Mouse (Mus musculus) hindbrain, embryonic 10.5 days (tissue): ENCODE data around the gene Pphln1. TPM values are rescaled to one million over a fixed set of nuclear protein-coding genes. Genes with fewer than 3 reads are reported as not detected.

Experiments used
- DNase-seq: peaks from one replicate; pipeline ENCODE4 v3.0.0-alpha.2; 2017; ENCODE audit warnings: low spot score
- H3K27ac ChIP-seq: fragments of 300-500 bp; sonication (generic); 2 replicates; pipeline ENCODE4 v1.5.1; 2016; ENCODE audit warnings: mild to moderate bottlenecking, moderate library complexity
- H3K27me3 ChIP-seq: fragments of 300-500 bp; sonication (generic); 2 replicates; pipeline ENCODE4 v1.6.1; 2016; ENCODE audit warnings: mild to moderate bottlenecking; ENCODE audit not compliant: poor library complexity, insufficient read depth, severe bottlenecking
- H3K36me3 ChIP-seq: fragments of 300-500 bp; sonication (generic); 2 replicates; pipeline ENCODE4 v1.6.1; 2016; ENCODE audit warnings: mild to moderate bottlenecking, moderate library complexity
- H3K4me1 ChIP-seq: fragments of 300-500 bp; sonication (generic); replicated peaks from 2 replicates; pipeline ENCODE4 v1.6.1; 2016; ENCODE audit warnings: mild to moderate bottlenecking
- H3K4me3 ChIP-seq: fragments of 300-500 bp; sonication (generic); 2 replicates; pipeline ENCODE4 v1.5.1; 2016; ENCODE audit warnings: mild to moderate bottlenecking, moderate library complexity
- H3K9me3 ChIP-seq: fragments of 300-500 bp; sonication (generic); 2 replicates; pipeline ENCODE4 v1.6.1; 2016; ENCODE audit warnings: mild to moderate bottlenecking, moderate library complexity
- WGBS: fragments of 180-500 bp; shearing (Covaris S2); methylation state at CpG from one replicate; pipeline ENCODE4 v1.1.7; 2016; 5-methylcytosine and 5-hydroxymethylcytosine counted together
- polyA plus RNA-seq: library from polyadenylated mRNA; unstranded; fragments of >200 nt; fragmentation: Nextera tagmentation; extraction: Ambion mirVana; gene quantifications from 2 replicates; pipeline ENCODE4 v1.2.1, GENCODE M21; 2016

The Pphln1 gene
- polyA plus RNA-seq, 1 experiment from 2014 or later, result 86.0 TPM

DNA sequence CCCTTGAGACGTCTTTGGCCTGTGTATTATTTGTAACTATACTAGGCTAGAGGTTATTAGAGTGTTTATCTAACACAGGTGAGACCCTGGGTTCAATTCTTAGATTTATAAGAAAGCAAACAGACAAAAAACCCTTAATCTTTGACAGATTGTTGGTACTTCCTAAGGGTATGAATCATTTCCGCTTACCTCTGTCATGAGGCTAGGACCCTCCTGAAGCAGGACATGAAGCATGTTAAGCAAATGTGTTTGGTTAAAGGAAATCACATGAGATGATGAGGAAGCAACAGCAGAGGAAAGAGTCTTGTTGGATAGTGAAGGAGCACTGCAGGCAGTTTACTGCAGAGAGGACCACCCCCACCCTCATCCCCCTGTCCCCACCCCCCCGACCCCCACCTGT is 87.1 kb downstream of the Pphln1 start:
- WGBS, result 87% methylated on average over 3 of the region's 3 CpGs
- Histone ChIP-seq H3K27me3 (no peaks in the 10 kb centered on the region), H3K4me3 (no peak overlapping the region), H3K36me3 (peaks cover 22% of the 10 kb centered on the region), H3K9me3 (no peaks in the 10 kb centered on the region), H3K27ac (no peak overlapping the region), H3K4me1 (no peaks in the 10 kb centered on the region)
- no peak for DNase-seq

DNA sequence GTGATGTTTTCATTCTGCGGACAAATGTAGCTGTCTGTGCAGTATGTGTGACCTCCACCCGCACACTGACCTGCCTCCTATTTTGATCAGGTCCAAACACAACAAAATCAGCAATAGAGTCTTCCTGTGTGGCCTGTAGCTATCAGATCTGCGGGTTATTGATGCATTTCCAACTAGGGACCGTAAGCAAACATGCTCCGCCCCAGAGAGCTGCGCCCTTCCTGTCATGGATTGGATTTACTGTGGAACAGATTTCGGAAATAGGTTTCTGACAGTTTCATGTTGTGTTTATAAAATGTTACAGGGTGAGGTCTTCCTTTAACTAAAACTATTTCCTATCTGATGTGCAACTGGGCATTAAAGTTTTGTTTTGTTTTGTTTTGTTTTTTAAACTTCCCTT is 87.9 kb downstream of the Pphln1 start:
- no peak for DNase-seq
- no peak overlapping the region for H3K4me3 ChIP-seq
- H3K27ac ChIP-seq, result no peak overlapping the region
- no peaks in the 10 kb centered on the region for H3K27me3 ChIP-seq
- peaks cover 24% of the 10 kb centered on the region for H3K36me3 ChIP-seq
- 89% methylated on average over 7 of the region's 7 CpGs for WGBS
- H3K4me1 ChIP-seq, result no peaks in the 10 kb centered on the region
- H3K9me3 ChIP-seq, result no peaks in the 10 kb centered on the region

GRCm38 (mm10) chr15:93489597-93489996 is 91.4 kb downstream of the Pphln1 start:
- Histone ChIP-seq H3K9me3 (no peaks in the 10 kb centered on the region), H3K27ac (no peak overlapping the region), H3K4me3 (no peak overlapping the region), H3K4me1 (no peaks in the 10 kb centered on the region), H3K27me3 (no peaks in the 10 kb centered on the region), H3K36me3 (peaks cover 46% of the 10 kb centered on the region)
- WGBS, result 84% methylated on average over 4 of the region's 4 CpGs
- DNase-seq, result no peak

- WGBS, result 91% methylated on average over 7 of the region's 7 CpGs
- Histone ChIP-seq H3K27me3 (no peaks in the 10 kb centered on the region), H3K27ac (no peak overlapping the region), H3K36me3 (peaks cover 50% of the 10 kb centered on the region), H3K4me3 (no peak overlapping the region), H3K4me1 (no peaks in the 10 kb centered on the region), H3K9me3 (no peaks in the 10 kb centered on the region)
- DNase-seq, result no peak
Measured at GRCm38 (mm10) chr15:93494700-93495099, 96.5 kb downstream of the Pphln1 start.

DNA sequence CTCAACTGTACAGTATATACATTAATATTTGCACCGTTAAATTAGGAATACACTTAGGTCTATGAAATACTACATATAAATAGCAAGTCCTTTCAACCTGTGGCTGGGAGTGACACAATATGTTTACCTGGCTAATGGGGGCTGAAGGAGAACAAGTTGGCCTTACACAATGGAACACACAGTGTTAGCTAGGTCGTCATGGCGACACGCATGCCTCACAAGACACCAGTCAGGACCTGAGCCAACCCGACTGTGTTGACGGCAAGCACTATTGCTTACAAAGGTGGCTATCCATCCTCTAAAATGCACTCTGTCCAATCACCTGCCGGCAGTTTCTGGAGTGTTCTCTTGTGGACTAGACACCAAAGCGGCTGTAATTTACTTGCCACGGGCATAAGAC is 101.7 kb downstream of the Pphln1 start:
- 87% methylated on average over 9 of the region's 9 CpGs for WGBS
- H3K9me3 ChIP-seq, result no peaks in the 10 kb centered on the region
- H3K36me3 ChIP-seq, result peaks cover 71% of the 10 kb centered on the region
- H3K27ac ChIP-seq, result no peak overlapping the region
- DNase-seq, result no peak
- H3K4me3 ChIP-seq, result no peak overlapping the region
- no peaks in the 10 kb centered on the region for H3K4me1 ChIP-seq
- H3K27me3 ChIP-seq, result no peaks in the 10 kb centered on the region

- Histone ChIP-seq H3K4me1 (no peaks in the 10 kb centered on the region), H3K9me3 (0 out of 2 replicates have a peak, but pooled peaks cover 4% of the 10 kb centered on the region), H3K4me3 (no peak overlapping the region), H3K27me3 (no peaks in the 10 kb centered on the region), H3K36me3 (peaks cover 88% of the 10 kb centered on the region), H3K27ac (no peak overlapping the region)
- WGBS, result 92% methylated on average over 9 of the region's 9 CpGs
- DNase-seq, result no peak
Measured at GRCm38 (mm10) chr15:93502703-93503102, 104.6 kb downstream of the Pphln1 start.

GRCm38 (mm10) chr15:93503201-93503745 is 105.1 kb downstream of the Pphln1 start:
- 94% methylated on average over 35 of the region's 35 CpGs for WGBS
- Histone ChIP-seq H3K4me1 (no peaks in the 10 kb centered on the region), H3K27me3 (no peaks in the 10 kb centered on the region), H3K9me3 (0 out of 2 replicates have a peak, but pooled peaks cover 5% of the 10 kb centered on the region), H3K27ac (no peak overlapping the region), H3K36me3 (peaks cover 91% of the 10 kb centered on the region), H3K4me3 (no peak overlapping the region)
- DNase-seq, result no peak

GRCm38 (mm10) chr15:93504808-93505207 is 106.7 kb downstream of the Pphln1 start:
- Histone ChIP-seq H3K36me3 (peaks cover 88% of the 10 kb centered on the region), H3K4me3 (no peak overlapping the region), H3K27me3 (no peaks in the 10 kb centered on the region), H3K9me3 (0 out of 2 replicates have a peak, but pooled peaks cover 5% of the 10 kb centered on the region), H3K27ac (no peak overlapping the region), H3K4me1 (no peaks in the 10 kb centered on the region)
- DNase-seq, result no peak
- 93% methylated on average over 17 of the region's 17 CpGs for WGBS

DNA sequence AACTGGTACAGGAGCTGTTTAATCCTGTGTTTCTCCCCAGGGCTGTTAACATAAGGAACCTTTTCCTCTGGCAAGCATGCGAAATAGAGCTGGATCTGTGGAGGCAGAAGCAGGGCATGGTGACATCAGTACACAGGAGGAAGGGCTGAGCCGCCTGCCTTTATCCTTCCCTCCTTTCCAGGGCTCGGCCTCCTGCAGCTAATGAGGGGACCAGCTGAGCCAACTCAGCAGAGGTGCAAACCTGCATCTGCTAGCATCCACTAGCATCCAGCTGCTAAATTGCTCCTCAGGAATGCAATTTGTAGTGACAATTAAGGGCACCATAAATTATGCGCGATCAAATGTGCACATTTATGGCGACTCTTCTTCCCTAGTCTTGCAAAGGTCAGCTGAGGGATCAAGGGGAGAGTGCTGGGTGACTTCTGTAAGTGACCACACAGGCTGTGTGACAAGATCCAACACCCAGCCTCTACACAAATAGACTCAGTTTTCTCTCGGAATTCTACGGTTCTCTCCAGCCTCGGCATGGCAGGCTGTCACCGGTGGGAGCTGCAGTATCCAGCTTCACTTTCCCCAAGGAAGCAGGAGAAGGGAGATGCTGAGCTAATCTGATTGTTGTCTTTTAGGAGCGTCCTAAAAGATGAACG is 112.7 kb downstream of the Pphln1 start:
- H3K4me1 ChIP-seq, result peaks cover 28% of the 10 kb centered on the region
- peaks cover 31% of the 10 kb centered on the region for H3K36me3 ChIP-seq
- no peak overlapping the region for H3K27ac ChIP-seq
- peaks cover 45% of the 10 kb centered on the region for H3K27me3 ChIP-seq
- no peak for DNase-seq
- H3K9me3 ChIP-seq, result 0 out of 2 replicates have a peak, but pooled peaks cover 5% of the 10 kb centered on the region
- 29% methylated on average over 12 of the region's 12 CpGs for WGBS
- H3K4me3 ChIP-seq, result no peak overlapping the region

DNA sequence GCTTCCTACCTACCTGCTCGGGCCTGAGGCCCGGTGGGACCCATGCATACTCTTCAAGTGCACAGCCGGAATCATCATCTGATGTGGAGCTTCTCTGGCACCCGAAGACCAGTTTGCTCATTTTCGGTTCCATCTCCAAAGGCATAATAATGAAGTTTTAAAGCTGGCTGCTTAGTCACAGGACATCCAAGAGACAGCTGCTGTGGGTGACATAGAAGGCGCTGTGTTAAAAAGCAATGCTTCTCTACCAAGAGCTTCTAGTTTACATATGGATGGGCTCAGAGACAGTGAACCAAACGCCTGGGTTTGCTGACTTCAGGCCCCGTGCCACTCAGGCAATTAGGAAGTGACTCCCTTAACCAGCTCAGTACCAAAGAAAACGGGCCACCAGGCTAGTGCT is 114.3 kb downstream of the Pphln1 start:
- 29% methylated on average over 9 of the region's 9 CpGs for WGBS
- H3K4me3 ChIP-seq, result no peak overlapping the region
- H3K27ac ChIP-seq, result no peak overlapping the region
- DNase-seq, result no peak
- H3K36me3 ChIP-seq, result peaks cover 20% of the 10 kb centered on the region
- H3K9me3 ChIP-seq, result 0 out of 2 replicates have a peak, but pooled peaks cover 4% of the 10 kb centered on the region
- H3K27me3 ChIP-seq, result peaks cover 58% of the 10 kb centered on the region
- peaks cover 31% of the 10 kb centered on the region for H3K4me1 ChIP-seq

DNA sequence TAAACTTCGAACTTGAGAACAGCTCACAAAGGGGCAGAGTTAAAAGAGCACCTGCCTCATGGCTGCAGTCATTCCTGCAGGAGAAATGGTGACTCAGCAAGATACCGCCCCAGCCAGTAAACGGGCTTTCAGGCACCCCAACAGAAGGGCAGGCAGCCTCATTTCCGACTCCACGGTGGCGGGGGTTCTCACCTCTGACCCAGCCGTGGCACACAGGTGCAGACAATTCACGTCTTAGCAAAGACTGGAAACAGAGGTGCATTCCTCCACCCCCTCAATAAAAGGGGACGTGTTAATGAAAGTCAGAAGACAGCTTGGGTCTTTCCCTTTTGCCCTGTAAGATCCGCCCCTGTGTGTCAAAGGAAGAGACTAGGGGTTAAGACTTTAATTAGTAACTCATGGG is 115.8 kb downstream of the Pphln1 start:
- peak; percentile 65 for DNase-seq
- Histone ChIP-seq H3K9me3 (no peaks in the 10 kb centered on the region), H3K4me3 (peak overlapping the region; percentile 21; the same call in 1 of the 2 replicates), H3K27ac (no peak overlapping the region), H3K36me3 (peaks cover 5% of the 10 kb centered on the region), H3K4me1 (peaks cover 46% of the 10 kb centered on the region), H3K27me3 (peaks cover 67% of the 10 kb centered on the region)
- 1% methylated on average over 10 of the region's 10 CpGs for WGBS

DNA sequence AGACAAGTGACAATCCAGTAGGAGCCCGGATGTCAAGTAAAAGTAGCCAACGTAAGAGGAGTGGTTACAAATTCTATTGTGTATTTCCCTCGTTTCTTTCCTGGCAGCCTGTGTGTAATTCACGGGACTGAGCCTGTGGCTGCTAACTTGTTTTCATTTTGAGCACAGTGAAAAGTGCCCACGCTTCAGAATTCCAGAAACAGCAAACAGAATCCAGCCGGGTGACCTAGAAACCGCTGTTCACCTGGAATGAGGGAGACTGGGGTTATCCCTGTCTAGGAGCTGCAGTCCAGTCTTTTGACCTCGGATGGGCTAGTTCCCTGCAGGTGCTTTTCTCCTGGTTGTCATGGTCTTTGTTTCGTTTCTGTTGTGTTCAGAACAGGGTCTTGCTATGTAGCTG is 117.2 kb downstream of the Pphln1 start:
- WGBS, result 73% methylated on average over 9 of the region's 9 CpGs
- Histone ChIP-seq H3K36me3 (no peaks in the 10 kb centered on the region), H3K9me3 (no peaks in the 10 kb centered on the region), H3K4me1 (peaks cover 59% of the 10 kb centered on the region), H3K27ac (no peak overlapping the region), H3K27me3 (peaks cover 79% of the 10 kb centered on the region), H3K4me3 (no peak overlapping the region)
- DNase-seq, result no peak

- Histone ChIP-seq H3K27ac (no peak overlapping the region), H3K36me3 (no peaks in the 10 kb centered on the region), H3K4me3 (no peak overlapping the region), H3K27me3 (peaks cover 89% of the 10 kb centered on the region), H3K9me3 (no peaks in the 10 kb centered on the region), H3K4me1 (peaks cover 57% of the 10 kb centered on the region)
- 69% methylated on average over 11 of the region's 11 CpGs for WGBS
- DNase-seq, result no peak
Measured at GRCm38 (mm10) chr15:93517022-93517565, 118.9 kb downstream of the Pphln1 start.
